Mouse (Mus musculus) olfactory bulb, adult 2 months (tissue): ENCODE measurements around the gene Rab3a.

Experiments used
- CTCF ChIP-seq: fragments of 200-500 bp; IDR thresholded peaks from 2 replicates; pipeline ENCODE4 v1.5.1; 2012; ENCODE audit warnings: low read depth, mild to moderate bottlenecking, low read length, moderate library complexity; ENCODE audit not compliant: insufficient read depth
- POLR2A ChIP-seq: fragments of 200-500 bp; IDR thresholded peaks from 2 replicates; pipeline ENCODE4 v1.6.1; 2012; ENCODE audit warnings: mild to moderate bottlenecking, low read depth, low read length, moderate library complexity; ENCODE audit not compliant: insufficient read depth

DNA sequence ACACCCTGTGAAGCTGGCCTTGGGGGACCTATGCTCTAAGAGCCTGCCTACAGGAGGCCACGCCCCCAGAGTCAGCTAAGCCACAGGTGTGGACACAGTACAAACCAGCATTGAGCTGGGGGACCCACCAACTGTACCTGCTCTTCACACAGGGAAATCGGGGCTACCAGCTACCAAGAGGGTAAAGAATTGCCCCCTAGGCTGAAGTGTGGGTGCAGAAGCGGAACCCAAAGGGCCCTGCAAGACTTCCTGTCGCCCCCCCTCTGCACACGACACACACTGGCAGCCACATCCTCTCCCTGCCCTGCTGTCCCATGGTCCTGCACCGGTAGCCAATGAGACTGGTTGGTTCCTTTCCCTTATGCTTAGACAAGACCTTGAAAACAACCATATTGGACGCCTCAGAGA lies 36.8 kb downstream of the Rab3a start:
- TF ChIP-seq CTCF: no peak
- no peak for TF ChIP-seq POLR2A
